ENCODE assay signal across 8 mouse cellular contexts in the genomic region with DNA sequence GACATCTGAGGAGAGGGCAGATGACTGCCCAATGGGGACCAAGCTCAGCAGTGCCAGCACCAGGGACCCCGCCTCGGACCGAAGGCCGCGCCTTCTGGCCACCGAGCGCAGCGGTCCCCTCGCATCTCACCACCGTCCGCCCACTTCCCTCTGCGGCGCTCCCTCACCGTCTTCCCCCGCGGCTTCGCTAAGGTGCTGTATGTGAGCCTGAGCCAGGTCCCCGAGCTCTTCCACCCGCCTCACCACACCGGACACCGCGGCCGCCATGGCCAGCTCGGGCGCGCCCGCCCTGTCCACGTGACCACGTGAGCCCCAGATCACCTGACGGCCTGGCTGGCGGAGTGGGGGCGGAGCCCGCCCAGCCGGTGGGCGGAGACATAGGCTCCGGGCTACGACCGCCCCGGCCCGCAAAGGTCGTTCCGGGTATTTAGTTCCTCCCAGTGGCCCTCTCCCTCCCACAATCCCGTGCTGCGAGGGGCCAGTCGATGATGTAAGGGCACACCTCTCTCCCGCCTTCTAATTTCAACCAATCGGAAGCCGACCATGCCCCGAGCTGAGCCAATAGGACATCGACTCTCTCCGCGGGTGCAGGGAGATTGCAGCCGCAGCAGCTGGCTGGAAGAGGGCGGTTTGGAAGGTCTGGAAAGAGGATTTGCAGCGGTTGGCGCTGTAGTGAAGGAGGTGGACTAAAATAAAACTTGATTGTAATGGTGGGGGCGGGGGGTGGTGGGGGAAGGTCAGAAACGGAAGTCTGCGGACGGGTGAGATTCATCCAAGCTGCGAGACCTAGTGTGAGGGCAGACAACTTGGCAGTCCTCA. TPM values are rescaled to one million over a fixed set of nuclear protein-coding genes. Genes with fewer than 3 reads are reported as not detected.
A peak's percentile ranks its signal among the peaks of the same experiment; 100 is the strongest.
DNase-seq lines count a peak whose midpoint lies in the region; ATAC-seq lines count a peak whose summit lies in the region.

Gene AW549877, minus strand, starts transcription at position 297 of the 819 bp plus-strand sequence.

- no peaks in the 10 kb centered on the region for H3K9me3 ChIP-seq in hindbrain, embryonic 13.5 days

- peak within 1 kb of the TSS; percentile 84 for H3K9ac ChIP-seq in hindbrain, embryonic 13.5 days

- peak within 1 kb of the TSS; percentile 79 for H3K4me3 ChIP-seq in hindbrain, embryonic 13.5 days

- H3K4me1 ChIP-seq in hindbrain, embryonic 13.5 days (replicated peaks) = peaks cover 14% of the 10 kb centered on the region

- H3K4me2 ChIP-seq in hindbrain, embryonic 13.5 days = peak within 1 kb of the TSS; percentile 72

- H3K27ac ChIP-seq in hindbrain, embryonic 13.5 days = peak within 1 kb of the TSS; percentile 92

- H3K36me3 ChIP-seq in hindbrain, embryonic 13.5 days = peaks cover 14% of the 10 kb centered on the region

- WGBS in hindbrain, embryonic 13.5 days = under 1% methylated on average over 57 of the region's 61 CpGs

- peak; percentile 100 for ATAC-seq in hindbrain, embryonic 13.5 days (ENCODE audit: low FRiP score)

- H3K27me3 ChIP-seq in hindbrain, embryonic 13.5 days = no peaks in the 10 kb centered on the region

- peak; percentile 99 for DNase-seq in NIH3T3 (ENCODE audit: low read depth)
- peak; percentile 99 for DNase-seq in cerebellum, postnatal 10 days
- DNase-seq in frontal cortex, postnatal 14 days (ENCODE audit: low spot score in 2 of 2) = peak; percentile 94 to 98
- peak; percentile 86 to 97 for DNase-seq in layer of hippocampus, postnatal 25 days (ENCODE audit: extremely low spot score in 1 of 2, low spot score in 1 of 2)
- DNase-seq in lung, postnatal 25 days (ENCODE audit: low spot score) = peak; percentile 99
- peak; percentile 98 for DNase-seq in retina, embryonic 14.5 days (ENCODE audit: low spot score)
- DNase-seq in thymus, postnatal 4 days = peak; percentile 97

RNA-seq across cellular contexts. Expression of gene AW549877, which starts in this region (rescaled TPM):
- polyA plus RNA-seq in hindbrain, embryonic 13.5 days (2015; fragmentation: Nextera tagmentation; extraction: Ambion mirVana) = 40.0 and 41.5 TPM in 2 replicates
- 10 to 100 TPM; 41.1 to 45.1 TPM for total RNA-seq in layer of hippocampus, postnatal 25 days (2021)

Comparison
In these comparisons a context has a peak if more than half of its experiments do, and no peak if none do; other contexts are left out.
1. Peak in every context shown above with its lines: DNase-seq, ATAC-seq, H3K4me3 ChIP-seq and H3K27ac ChIP-seq.